Mouse (Mus musculus) testis, adult 2 months (tissue): ENCODE measurements around the gene Cmip.

Source experiments
- CTCF ChIP-seq: fragments of 200-500 bp; IDR thresholded peaks from 2 replicates; pipeline ENCODE4 v1.5.1; 2012; ENCODE audit warnings: low read depth, mild to moderate bottlenecking, inconsistent platforms, low read length, moderate library complexity; ENCODE audit not compliant: control insufficient read depth, insufficient read depth, insufficient replicate concordance
- POLR2A ChIP-seq: fragments of 200-500 bp; IDR thresholded peaks from 2 replicates; pipeline ENCODE4 v1.6.1; 2012; ENCODE audit warnings: low read depth, mild to moderate bottlenecking, inconsistent platforms, low read length, moderate library complexity; ENCODE audit not compliant: control insufficient read depth

DNA sequence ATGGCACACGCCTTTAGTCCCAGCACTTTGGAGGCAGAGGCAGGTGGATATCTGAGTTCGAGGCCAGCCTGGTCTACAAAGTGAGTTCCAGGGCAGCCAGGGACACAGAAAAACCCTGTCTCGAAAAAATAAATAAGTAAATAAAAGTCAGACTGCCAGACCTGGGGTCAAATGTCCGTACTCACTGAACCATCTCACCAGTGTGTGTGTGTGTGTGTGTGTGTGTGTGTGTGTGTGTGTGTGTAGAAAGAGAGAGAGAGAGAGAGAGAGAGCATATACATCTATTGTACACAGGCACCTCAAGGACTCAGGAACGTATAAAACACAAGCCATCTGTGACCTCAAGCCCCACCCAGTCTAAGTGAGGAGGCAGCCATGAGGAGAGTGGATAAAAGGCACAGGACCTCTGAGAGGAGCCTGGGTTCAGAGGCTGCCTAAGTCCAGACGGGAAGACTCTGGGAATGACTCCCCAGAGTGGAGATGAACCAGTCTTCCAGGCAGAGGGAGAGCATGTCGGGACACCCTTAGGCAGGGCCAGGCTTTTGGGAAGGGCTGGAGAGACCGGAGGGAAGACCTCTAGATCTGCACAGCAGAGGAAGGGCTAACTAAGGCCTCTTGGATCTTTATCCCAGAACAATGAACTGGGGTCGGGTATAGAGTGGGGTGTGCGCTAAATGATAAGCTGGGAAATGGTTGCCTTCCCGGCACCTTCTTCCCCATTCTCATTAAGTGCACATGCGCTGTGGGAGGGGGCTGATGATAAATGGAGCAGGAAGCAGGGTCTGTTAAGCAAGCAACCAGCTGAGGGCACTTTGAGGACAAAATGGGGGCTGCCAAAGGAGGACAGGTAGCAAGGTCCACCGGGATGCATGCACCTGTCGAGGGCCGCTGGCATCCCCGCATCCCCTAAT is 212.8 kb downstream of the Cmip start:
- no peak for TF ChIP-seq POLR2A
- no peak for TF ChIP-seq CTCF
